Mouse (Mus musculus) B cell, adult 2 months (primary cell): ENCODE data around the gene Cry2.

Experiments used
- DNase-seq, 2 experiments: peaks; one replicate each; pipeline ENCODE4 v3.0.0; 2022

Gene Cry2

DNA sequence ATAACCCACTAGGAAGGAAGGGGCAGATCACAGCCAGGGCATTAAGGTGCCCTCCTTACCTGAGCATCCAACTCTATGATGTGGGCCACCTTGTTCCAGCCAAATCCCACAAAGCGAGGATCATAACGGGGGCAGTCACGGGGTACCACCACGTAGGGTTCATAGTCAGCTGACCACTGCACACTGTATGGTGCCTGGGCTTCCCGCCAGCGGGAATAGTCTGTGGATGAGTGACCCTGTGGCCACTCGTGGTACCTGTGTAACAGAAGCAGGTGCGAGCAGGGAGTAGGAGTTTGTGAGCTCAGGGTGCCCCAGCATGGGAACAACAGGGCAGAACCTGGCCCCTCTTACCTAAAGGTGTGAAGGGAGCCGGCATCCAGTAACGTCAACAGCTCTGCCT, 68.3 kb downstream of the Cry2 start:
- no peak for DNase-seq

DNA sequence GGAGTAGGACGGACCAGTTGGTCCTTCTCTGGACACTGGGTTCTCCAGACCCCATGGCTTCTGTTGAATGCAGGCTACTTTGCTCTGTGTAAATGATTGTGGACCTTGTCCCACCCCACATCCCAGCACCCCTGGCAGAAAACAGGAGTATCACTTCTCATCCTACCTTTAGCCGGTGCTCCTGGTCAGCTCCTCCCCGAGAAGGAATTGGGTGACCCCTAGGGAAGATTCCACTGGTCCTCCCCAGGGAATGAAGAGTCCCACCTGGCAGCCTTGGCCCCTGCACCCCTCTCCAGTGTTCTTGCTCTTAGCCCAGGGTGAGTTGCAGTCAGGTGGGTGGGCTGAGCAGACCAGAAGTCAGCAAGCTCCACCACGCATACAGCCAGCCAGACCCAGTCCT, 69.8 kb downstream of the Cry2 start:
- no peak for DNase-seq

DNA sequence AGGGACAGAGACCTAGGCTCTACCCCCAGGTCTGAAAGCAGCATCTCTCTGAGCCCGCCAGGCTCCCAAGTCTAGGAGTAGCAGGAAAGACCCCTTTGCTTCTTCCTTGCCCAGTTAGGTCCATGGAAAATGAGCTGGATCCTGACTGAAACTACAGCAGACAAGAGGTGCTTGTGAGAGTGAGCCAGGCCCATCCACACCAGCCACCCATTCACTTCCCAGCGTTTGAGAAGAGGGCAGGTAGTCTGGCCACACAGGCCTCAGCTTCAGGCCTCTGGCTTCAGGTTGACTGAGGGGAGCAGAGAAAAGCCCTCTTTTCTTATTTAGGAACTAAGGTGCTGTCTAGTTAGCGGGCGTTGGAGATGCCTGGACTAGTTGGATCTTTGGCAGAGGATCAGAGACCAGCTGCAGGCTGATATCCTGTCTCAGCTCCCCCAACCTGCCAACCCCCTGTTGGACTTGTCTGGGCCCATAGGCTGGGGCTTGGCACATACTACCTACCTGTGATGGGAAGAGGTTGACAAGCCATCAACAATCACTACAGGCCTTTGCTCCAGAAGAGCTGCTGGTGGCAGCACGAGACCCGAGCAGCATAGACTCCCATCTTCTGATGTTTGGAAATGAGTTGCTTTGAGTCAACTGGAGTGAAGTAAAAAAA, 71.1 kb downstream of the Cry2 start:
- DNase-seq: no peak

DNA sequence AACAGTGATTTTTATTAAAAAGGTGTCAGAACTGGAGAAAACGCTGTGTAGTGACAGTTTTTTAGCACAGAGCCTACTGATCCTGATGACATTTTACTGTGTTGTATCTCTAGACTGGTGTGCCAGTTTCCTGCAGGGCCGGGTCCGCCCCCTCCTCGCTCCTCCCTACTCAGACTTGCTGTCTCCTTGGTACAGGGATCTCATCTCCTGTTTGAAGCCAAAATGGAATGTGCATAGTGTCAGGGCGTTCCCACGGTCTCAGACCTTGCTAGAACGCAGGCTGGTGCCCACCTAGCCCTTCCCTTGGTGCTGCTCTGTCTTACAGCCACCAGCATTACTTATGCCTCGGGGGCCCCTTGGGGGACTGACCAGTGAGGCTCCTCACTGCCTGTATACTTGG, 72.0 kb downstream of the Cry2 start:
- no peak for DNase-seq

DNA sequence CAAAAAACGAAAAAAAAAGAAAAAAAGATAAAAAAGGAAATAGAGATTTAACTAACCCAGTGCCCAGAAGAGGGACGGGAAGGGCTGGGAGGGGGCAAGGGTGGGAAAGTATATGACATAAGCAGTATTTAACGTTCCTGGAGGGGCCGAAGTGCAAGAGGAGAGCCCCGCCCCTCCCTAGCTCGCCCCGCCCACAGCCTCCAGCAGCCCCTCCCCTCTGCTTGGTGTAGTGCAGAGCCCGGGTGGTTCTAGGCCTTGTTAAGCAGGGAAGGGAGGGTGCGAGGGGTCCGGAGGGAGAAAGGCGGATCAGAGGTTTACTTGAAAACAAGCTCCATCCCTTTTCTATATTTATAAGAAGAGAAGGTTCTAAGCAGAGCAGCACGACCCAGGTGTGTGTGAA, 73.0 kb downstream of the Cry2 start:
- no peak for DNase-seq

DNA sequence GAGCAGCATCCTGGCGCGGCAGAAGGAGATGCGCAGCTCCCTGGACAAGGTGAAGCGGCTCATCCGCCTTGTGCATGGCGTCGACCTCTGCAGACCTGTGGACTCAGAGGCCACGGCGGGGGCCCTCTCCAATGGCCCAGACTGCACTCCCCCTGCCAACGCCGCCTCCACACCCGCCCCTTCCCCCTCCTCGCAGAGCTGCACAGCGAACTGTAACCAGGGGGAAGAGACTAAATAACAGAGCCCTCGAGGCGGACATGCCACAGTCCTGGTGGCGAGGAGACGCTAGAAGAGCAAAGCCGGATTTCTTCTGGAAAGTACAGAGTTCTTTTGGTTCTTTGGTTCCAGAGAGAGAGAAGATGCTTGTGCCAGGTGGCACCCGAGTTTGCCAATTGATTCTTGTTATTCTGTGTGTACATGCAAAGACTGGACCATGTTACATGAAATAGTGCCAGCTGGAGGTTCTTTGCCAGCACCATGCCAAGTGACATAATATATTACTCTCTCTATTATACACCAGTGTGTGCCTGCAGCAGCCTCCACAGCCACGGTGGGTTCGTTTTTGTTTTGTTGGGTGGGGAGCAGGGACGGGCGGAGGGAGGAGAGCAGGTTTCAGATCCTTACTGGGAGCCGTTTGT, 73.5 kb downstream of the Cry2 start:
- DNase-seq: no peak

DNA sequence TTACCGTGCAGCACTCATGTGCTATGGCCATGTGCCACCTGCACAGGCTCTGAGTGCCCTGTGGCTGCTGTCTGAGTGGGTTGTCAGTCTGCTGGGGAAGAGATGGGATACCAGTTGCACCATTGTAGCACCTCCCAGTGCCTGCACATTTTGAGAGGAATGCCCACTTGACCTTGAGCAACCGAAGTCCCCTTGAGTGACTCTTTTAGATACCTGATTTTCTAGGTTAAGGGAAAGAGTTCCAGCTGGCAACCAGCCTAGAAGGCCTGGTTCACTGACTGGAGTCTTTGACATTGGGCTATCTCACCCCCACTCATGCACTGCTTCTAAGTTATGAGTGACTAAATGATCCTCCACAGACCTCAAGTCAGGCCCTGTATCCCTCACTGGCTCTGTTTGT, 74.5 kb downstream of the Cry2 start:
- no peak for DNase-seq

DNA sequence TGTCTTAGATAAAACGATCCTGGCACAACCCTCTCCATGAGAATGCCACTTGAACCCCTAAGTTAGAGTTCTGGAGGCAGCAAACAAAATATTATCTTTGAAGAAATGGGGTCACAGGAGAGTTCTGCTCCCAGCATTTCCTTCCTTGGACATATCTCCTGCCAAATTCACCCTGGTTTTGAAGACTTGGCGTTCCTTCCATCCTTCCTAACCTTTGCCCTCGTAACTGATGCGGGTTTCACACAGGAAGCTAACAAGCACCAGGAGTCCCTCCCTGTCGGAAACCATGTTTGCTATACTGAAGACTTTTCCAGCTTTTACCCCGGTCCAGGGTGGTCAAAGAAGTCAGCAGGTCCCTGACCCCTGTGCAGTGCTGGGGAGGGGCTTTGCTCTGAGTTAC, 79.6 kb downstream of the Cry2 start:
- no peak for DNase-seq
